Comparison of ENCODE assay signal across 9 mouse cellular contexts in the genomic region with DNA sequence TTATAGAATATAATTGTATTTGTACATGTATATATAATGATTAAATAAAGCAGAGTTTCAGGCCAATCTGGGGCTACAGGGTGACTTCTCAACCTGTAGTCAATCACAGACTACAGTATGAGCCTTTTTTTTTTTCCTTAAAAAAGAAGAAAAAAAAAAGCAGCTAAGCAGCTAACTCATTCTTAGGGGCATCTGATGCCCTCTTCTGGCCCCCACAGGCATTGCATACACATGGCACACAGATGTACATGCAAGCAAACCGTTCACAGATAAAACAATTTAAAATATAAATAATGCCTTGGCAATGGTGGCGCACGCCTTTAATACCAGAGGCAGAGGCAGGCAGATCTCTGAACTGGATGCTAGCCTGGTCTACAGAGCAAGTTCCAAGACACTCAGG. TPM values are rescaled to one million over a fixed set of nuclear protein-coding genes. Genes with fewer than 3 reads are reported as not detected.
A peak's percentile ranks its signal among the peaks of the same experiment; 100 is the strongest.
DNase-seq lines count a peak whose midpoint lies in the region; ATAC-seq and TF ChIP-seq lines count a peak whose summit lies in the region.
"Had no signal": no experiment of that assay in that cellular context is flagged by ENCODE, and none has a peak within 500 bp of the region (broad histone marks: within the 10 kb centered on the region; RNA-seq: fewer than 3 reads in every experiment).

No protein-coding gene starts in this region.

- H3K79me2 ChIP-seq in MEL (ENCODE audit: control insufficient read depth, insufficient read depth, low read length, poor library complexity): no peaks in the 10 kb centered on the region

- H3K27me3 ChIP-seq in kidney, embryonic 14.5 days (ENCODE audit: control insufficient read depth, insufficient read depth, low read length): no peaks in the 10 kb centered on the region
- H3K27me3 ChIP-seq in MEL (ENCODE audit: control insufficient read depth in 1 of 2, insufficient read depth in 2 of 2, low read length in 2 of 2): no peaks in the 10 kb centered on the region
- H3K27me3 ChIP-seq: heart, embryonic 13.5 days had no signal

- TF ChIP-seq CTCF in MEL (IDR thresholded peaks at IDR 0.05 in 2 of 3, conservative IDR thresholded peaks at IDR 0.05 in 1 of 3; ENCODE audit: control insufficient read depth in 1 of 3, insufficient read depth in 1 of 3, low read depth in 2 of 3, low read length in 3 of 3, poor library complexity in 1 of 3, severe bottlenecking in 1 of 3): peak; percentile 61 to 66 (median 62)

- no peak for ATAC-seq in kidney, embryonic 14.5 days (ENCODE audit: low FRiP score, low TSS enrichment)

- WGBS in kidney, embryonic 14.5 days: 89% methylated on average over 3 of the region's 3 CpGs

- intact Hi-C loops in left cerebral cortex, postnatal 10 days (cut with DNase I): loop anchor here (5.0 to 10.0 kb wide), 2 partner anchors 61 to 182 kb away; a partner anchor contains a TSS

- no peaks in the 10 kb centered on the region for H3K9me3 ChIP-seq in kidney, embryonic 14.5 days (ENCODE audit: control insufficient read depth, low read length)
- H3K9me3 ChIP-seq in MEL (replicated peaks; ENCODE audit: insufficient read depth, low read length): no peaks in the 10 kb centered on the region
- H3K9me3 ChIP-seq: heart, embryonic 13.5 days had no signal

- no peak overlapping the region for H3K27ac ChIP-seq in kidney, embryonic 14.5 days (ENCODE audit: low read depth, low read length)
- H3K27ac ChIP-seq in MEL (ENCODE audit: control insufficient read depth, low read depth, low read length): no peak overlapping the region
- H3K27ac ChIP-seq: heart, embryonic 13.5 days had no signal

- TF ChIP-seq EP300 in MEL (IDR thresholded peaks at IDR 0.05; ENCODE audit: low read depth in 1 of 2, low read length in 2 of 2): no peak

- no peaks in the 10 kb centered on the region for H3K4me1 ChIP-seq in kidney, embryonic 14.5 days (ENCODE audit: control insufficient read depth, insufficient read depth, low read length)
- no peaks in the 10 kb centered on the region for H3K4me1 ChIP-seq in MEL (ENCODE audit: control insufficient read depth in 1 of 2, insufficient read depth in 2 of 2, low read length in 2 of 2)
- H3K4me1 ChIP-seq: heart, embryonic 13.5 days had no signal

- peak; percentile 17 for DNase-seq in kidney, adult 11 months
- peak; percentile 79 for DNase-seq in MEL (ENCODE audit: low read depth, low spot score)
- peak; percentile 35 for DNase-seq in cerebellum, adult 8-10 months
- DNase-seq in gastrocnemius, postnatal 10 days: peak; percentile 47
- DNase-seq in left cerebral cortex, postnatal 10 days (ENCODE audit: extremely low spot score in 1 of 2, low spot score in 2 of 2): peak; percentile 30 to 46
- DNase-seq in right cerebral cortex, adult 18-20 months: peak; percentile 30
- no peak for DNase-seq in yolk sac, embryonic 10.5 days (ENCODE audit: low spot score)

- H3K36me3 ChIP-seq in kidney, embryonic 14.5 days (ENCODE audit: control insufficient read depth, insufficient read depth, low read length): peaks cover 97% of the 10 kb centered on the region
- H3K36me3 ChIP-seq in MEL (ENCODE audit: control insufficient read depth in 1 of 2, insufficient read depth in 2 of 2, low read length in 2 of 2): peaks cover 0 to 61% of the 10 kb centered on the region in 2 experiments; a peak in 2 of 4 replicates

- peak; percentile 36 for TF ChIP-seq RAD21 in MEL (IDR thresholded peaks at IDR 0.05; ENCODE audit: low read depth, low read length)

- no peak overlapping the region for H3K4me3 ChIP-seq in kidney, embryonic 14.5 days (ENCODE audit: low read length)
- H3K4me3 ChIP-seq in MEL (ENCODE audit: control insufficient read depth in 1 of 2, insufficient read depth in 1 of 2, low read depth in 2 of 2, low read length in 2 of 2): no peak overlapping the region
- H3K4me3 ChIP-seq: heart, embryonic 13.5 days had no signal

- no peak overlapping the region for H3K9ac ChIP-seq in kidney, embryonic 14.5 days (ENCODE audit: low read depth, low read length)
- no peak overlapping the region for H3K9ac ChIP-seq in MEL (ENCODE audit: control insufficient read depth, low read depth, low read length, poor library complexity, severe bottlenecking)
- H3K9ac ChIP-seq: heart, embryonic 13.5 days had no signal

- no peak for TF ChIP-seq POLR2A in MEL (IDR thresholded peaks at IDR 0.05; ENCODE audit: control insufficient read depth in 1 of 2, insufficient read depth in 1 of 2, low read depth in 1 of 2, low read length in 2 of 2, poor library complexity in 1 of 2)

- H3K4me2 ChIP-seq in kidney, embryonic 14.5 days (replicated peaks; ENCODE audit: low read depth, low read length): no peak overlapping the region
- H3K4me2 ChIP-seq: heart, embryonic 13.5 days had no signal

TF ChIP-seq in MEL, 35 proteins besides CTCF, POLR2A, EP300 and RAD21:
- TF ChIP-seq SIN3A (IDR thresholded peaks at IDR 0.05; ENCODE audit: low read length): no peak
- peak; percentile 68 for TF ChIP-seq SMC3 (IDR thresholded peaks at IDR 0.05; ENCODE audit: low read depth, low read length)
- no peak for TF ChIP-seq JUND (IDR thresholded peaks at IDR 0.05; ENCODE audit: low read depth, low read length)
- TF ChIP-seq ZNF384 (IDR thresholded peaks at IDR 0.05; ENCODE audit: low read depth, low read length): peak; percentile 96
- TF ChIP-seq ZKSCAN1 (IDR thresholded peaks at IDR 0.05; ENCODE audit: low read depth, low read length): no peak
TF ChIP-seq in MEL: peak in this region for 2.

RNA-seq across cellular contexts. Expression of a gene that starts 48.6 kb away (rescaled TPM):
- polyA plus RNA-seq in kidney, embryonic 14.5 days (2014; fragmentation: Nextera tagmentation; extraction: Ambion mirVana): 37.2 and 65.5 TPM in 2 replicates
- 22.5 and 22.7 TPM in 2 replicates for total RNA-seq in MEL (2012; rRNA removed)
- 100 to 1,000 TPM; 127 to 170 TPM for polyA plus RNA-seq in MEL (2012; ENCODE audit: insufficient read depth in 1 of 2, insufficient read length in 2 of 2, low read depth in 1 of 2, low replicate concordance in 2 of 2, missing spikeins in 1 of 2)
- 100 to 1,000 TPM; 110 to 113 TPM for total RNA-seq in gastrocnemius, postnatal 10 days (2021)
- total RNA-seq in left cerebral cortex, postnatal 10 days (2021): 10 to 100 TPM; 54.4 to 58.1 TPM
